Mouse (Mus musculus): ENCODE results near the gene Nufip1.
A peak's percentile ranks its signal among the peaks of the same experiment; 100 is the strongest.

Gene Nufip1

DNA sequence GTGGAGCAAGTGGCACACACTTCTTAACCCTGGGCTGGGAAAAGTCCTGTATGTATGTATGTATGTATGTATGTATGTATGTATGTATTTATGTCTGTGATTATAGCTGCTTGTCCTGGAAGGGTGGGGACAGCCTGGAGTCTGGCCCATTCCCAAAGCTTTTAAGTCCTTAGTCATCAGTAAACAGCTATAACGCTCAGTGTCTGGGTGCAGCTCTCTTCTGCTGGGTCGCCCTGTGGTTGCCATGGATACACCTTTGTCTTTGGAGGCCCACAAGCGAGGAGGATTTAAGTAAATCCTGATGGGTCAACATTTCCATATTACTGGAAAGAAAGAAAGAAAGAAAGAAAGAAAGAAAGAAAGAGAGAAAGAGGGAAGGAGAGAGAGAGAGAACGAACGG lies 65.1 kb downstream of the Nufip1 start:
- Histone ChIP-seq H3K9me3 (ENCODE audit: low read length) (no peaks in the 10 kb centered on the region), H3K4me3 (replicated peaks; ENCODE audit: low read length) (no peak overlapping the region), H3K36me3 (ENCODE audit: insufficient read depth, low read length) (no peaks in the 10 kb centered on the region), H3K4me1 (replicated peaks; ENCODE audit: low read depth, low read length) (peaks cover 12% of the 10 kb centered on the region), H3K27me3 (ENCODE audit: insufficient read depth, low read length) (no peaks in the 10 kb centered on the region; the same call in 1 of the 2 replicates)
- TF ChIP-seq POU5F1 (IDR thresholded peaks at IDR 0.05; ENCODE audit: borderline replicate concordance, low read length) (no peak), NANOG (IDR thresholded peaks at IDR 0.05; ENCODE audit: borderline replicate concordance, low read length) (no peak), CTCF (conservative IDR thresholded peaks at IDR 0.05; ENCODE audit: low read length) (no peak)

DNA sequence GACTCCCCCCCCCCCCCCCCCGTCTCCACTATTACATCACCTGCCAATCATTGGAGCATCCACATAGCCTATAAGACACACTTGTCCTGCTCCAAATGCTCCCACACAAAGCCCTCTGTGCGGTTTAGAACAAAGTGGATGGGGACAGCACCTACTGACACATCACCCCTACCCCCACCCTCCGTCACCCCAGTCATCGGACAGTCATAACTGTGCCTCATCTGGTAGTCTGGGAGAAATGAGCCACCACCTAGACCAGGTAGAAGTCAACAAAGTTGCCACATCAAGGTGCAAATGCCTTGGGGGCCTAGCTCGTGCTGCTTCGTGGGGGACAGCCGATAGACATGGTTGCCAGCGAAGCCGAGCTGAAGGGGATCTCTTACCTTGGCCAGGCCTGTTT lies 66.5 kb downstream of the Nufip1 start:
- Histone ChIP-seq H3K4me3 (replicated peaks; ENCODE audit: low read length) (no peak overlapping the region), H3K9me3 (ENCODE audit: low read length) (no peaks in the 10 kb centered on the region), H3K4me1 (replicated peaks; ENCODE audit: low read depth, low read length) (peaks cover 12% of the 10 kb centered on the region), H3K36me3 (ENCODE audit: insufficient read depth, low read length) (no peaks in the 10 kb centered on the region), H3K27me3 (ENCODE audit: insufficient read depth, low read length) (no peaks in the 10 kb centered on the region; the same call in 1 of the 2 replicates)
- TF ChIP-seq POU5F1 (IDR thresholded peaks at IDR 0.05; ENCODE audit: borderline replicate concordance, low read length) (no peak), NANOG (IDR thresholded peaks at IDR 0.05; ENCODE audit: borderline replicate concordance, low read length) (no peak), CTCF (conservative IDR thresholded peaks at IDR 0.05; ENCODE audit: low read length) (no peak)

DNA sequence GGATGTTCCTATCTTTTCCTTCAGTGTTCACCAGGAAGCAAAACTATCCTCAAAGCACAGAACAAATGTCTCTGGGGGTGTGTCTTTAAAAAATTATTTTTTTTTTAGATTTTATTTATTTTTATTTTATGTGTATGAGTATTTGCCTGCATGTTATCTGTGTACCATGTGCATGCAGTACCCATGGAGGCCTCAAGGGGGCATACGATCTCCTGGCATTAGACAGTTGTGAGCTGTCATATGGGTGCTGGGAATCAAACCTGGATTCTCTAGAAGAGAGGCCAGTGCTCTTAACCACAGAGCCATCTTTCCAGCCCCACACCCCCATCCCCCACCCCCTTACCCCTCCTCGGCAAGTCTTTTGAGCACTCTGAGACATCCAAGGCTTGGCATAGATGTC lies 67.8 kb downstream of the Nufip1 start:
- TF ChIP-seq CTCF (conservative IDR thresholded peaks at IDR 0.05; ENCODE audit: low read length) (peak; percentile 73), NANOG (IDR thresholded peaks at IDR 0.05; ENCODE audit: borderline replicate concordance, low read length) (no peak)
- Histone ChIP-seq H3K4me3 (replicated peaks; ENCODE audit: low read length) (no peak overlapping the region), H3K4me1 (replicated peaks; ENCODE audit: low read depth, low read length) (peaks cover 12% of the 10 kb centered on the region), H3K36me3 (ENCODE audit: insufficient read depth, low read length) (no peaks in the 10 kb centered on the region), H3K27me3 (ENCODE audit: insufficient read depth, low read length) (no peaks in the 10 kb centered on the region; the same call in 1 of the 2 replicates), H3K9me3 (ENCODE audit: low read length) (no peaks in the 10 kb centered on the region)

DNA sequence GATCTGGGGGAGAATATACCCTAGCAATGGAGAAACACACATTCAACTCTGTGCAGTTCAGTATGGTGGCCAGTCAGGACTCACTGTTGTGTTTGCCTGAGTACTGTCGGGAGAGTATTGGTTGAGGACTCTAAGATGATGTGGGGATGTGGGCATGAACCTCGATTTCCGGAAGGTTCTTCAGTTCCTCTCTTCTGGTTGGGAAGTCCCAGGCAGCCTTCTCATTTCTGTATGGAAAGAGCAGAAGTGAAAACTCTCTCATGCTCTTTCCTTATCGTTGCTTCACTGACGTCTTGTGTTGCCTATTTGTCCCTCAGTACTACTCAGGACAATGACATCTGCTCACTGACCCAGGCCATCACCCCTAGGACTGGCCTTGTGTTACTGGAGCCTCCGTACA lies 68.7 kb downstream of the Nufip1 start:
- Histone ChIP-seq H3K36me3 (ENCODE audit: insufficient read depth, low read length) (no peaks in the 10 kb centered on the region), H3K4me3 (replicated peaks; ENCODE audit: low read length) (no peak overlapping the region), H3K27me3 (ENCODE audit: insufficient read depth, low read length) (no peaks in the 10 kb centered on the region; the same call in 1 of the 2 replicates), H3K4me1 (replicated peaks; ENCODE audit: low read depth, low read length) (peaks cover 12% of the 10 kb centered on the region), H3K9me3 (ENCODE audit: low read length) (no peaks in the 10 kb centered on the region)
- no peak for TF ChIP-seq NANOG (IDR thresholded peaks at IDR 0.05; ENCODE audit: borderline replicate concordance, low read length)
- TF ChIP-seq CTCF (conservative IDR thresholded peaks at IDR 0.05; ENCODE audit: low read length): no peak
- no peak for TF ChIP-seq POU5F1 (IDR thresholded peaks at IDR 0.05; ENCODE audit: borderline replicate concordance, low read length)

DNA sequence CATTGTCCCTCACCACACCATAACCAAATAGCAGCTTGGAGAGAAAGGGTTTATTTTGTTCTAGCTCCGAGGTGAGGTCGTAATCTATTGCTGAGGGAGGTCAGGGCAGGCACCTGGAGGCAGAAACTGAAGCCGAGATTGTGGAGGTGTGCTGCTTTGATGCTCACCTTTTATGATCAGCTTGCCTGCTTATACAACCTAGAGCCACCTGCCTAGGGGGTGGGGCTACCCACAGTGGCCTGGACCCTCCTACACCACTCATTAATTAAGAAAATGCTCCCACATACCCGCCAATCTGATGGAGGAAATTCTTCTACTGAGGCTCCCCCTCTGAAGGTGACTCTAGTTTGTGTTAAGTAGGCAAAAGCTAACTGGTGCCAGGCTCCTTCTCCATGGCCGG lies 74.7 kb downstream of the Nufip1 start:
- no peaks in the 10 kb centered on the region for H3K36me3 ChIP-seq (ENCODE audit: insufficient read depth, low read length)
- H3K4me1 ChIP-seq (replicated peaks; ENCODE audit: low read depth, low read length): peaks cover 35% of the 10 kb centered on the region
- H3K4me3 ChIP-seq (replicated peaks; ENCODE audit: low read length): peak overlapping the region; percentile 35; the same call in 1 of the 2 replicates
- no peaks in the 10 kb centered on the region for H3K9me3 ChIP-seq (ENCODE audit: low read length)
- TF ChIP-seq NANOG (IDR thresholded peaks at IDR 0.05; ENCODE audit: borderline replicate concordance, low read length) (no peak), CTCF (conservative IDR thresholded peaks at IDR 0.05; ENCODE audit: low read length) (no peak), POU5F1 (IDR thresholded peaks at IDR 0.05; ENCODE audit: borderline replicate concordance, low read length) (no peak)
- H3K27me3 ChIP-seq (ENCODE audit: insufficient read depth, low read length): peaks cover 4% of the 10 kb centered on the region; the same call in 1 of the 2 replicates

DNA sequence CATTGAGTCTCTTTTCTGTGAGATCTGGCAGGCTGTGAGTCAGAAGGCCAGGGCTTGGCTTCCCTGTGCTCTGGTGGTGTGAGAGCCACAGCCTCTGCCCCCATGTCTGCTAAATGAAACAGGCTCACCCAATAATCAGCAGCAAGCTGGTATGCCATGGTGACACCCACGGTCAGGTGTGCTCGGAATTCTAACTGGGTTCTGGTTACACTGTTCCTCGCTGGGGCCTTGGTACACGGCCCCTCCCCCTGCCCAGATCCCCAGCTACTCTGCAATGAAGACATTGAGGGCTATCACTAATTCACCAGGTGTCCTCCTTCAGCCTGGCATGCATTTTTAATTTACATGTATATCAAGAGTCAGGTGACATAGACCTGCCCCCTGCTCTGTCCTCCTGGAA lies 75.6 kb downstream of the Nufip1 start:
- Histone ChIP-seq H3K4me3 (replicated peaks; ENCODE audit: low read length) (no peak overlapping the region), H3K9me3 (ENCODE audit: low read length) (peaks cover 5% of the 10 kb centered on the region; the same call in 1 of the 2 replicates), H3K4me1 (replicated peaks; ENCODE audit: low read depth, low read length) (peaks cover 35% of the 10 kb centered on the region), H3K27me3 (ENCODE audit: insufficient read depth, low read length) (peaks cover 4% of the 10 kb centered on the region; the same call in 1 of the 2 replicates), H3K36me3 (ENCODE audit: insufficient read depth, low read length) (no peaks in the 10 kb centered on the region)
- TF ChIP-seq POU5F1 (IDR thresholded peaks at IDR 0.05; ENCODE audit: borderline replicate concordance, low read length) (no peak), NANOG (IDR thresholded peaks at IDR 0.05; ENCODE audit: borderline replicate concordance, low read length) (no peak), CTCF (conservative IDR thresholded peaks at IDR 0.05; ENCODE audit: low read length) (no peak)

Data from E14TG2a.4 (cell line).